Mouse (Mus musculus) gonadal fat pad, adult 2 months (tissue): ENCODE measurements around the gene Setd1b. TPM values are rescaled to one million over a fixed set of nuclear protein-coding genes. Genes with fewer than 3 reads are reported as not detected.
"Not testable (repeated sequence)": the region's sequence is repeated elsewhere in the genome, so short reads cannot be mapped to it uniquely, and the experiment has no call there.

ENCODE experiments used
- DNase-seq: peaks from one replicate; pipeline ENCODE4 v3.0.0-alpha.2; 2012; ENCODE audit warnings: low read depth
- polyA plus RNA-seq: library from polyadenylated mRNA; depleted of rRNA; stranded (reverse); fragments of >200 nt; gene quantifications from 2 replicates; pipeline ENCODE4 v1.2.3, GENCODE M21; 2012; rRNA removed

Gene Setd1b
- polyA plus RNA-seq, 1 experiment: 3.5 TPM

DNA sequence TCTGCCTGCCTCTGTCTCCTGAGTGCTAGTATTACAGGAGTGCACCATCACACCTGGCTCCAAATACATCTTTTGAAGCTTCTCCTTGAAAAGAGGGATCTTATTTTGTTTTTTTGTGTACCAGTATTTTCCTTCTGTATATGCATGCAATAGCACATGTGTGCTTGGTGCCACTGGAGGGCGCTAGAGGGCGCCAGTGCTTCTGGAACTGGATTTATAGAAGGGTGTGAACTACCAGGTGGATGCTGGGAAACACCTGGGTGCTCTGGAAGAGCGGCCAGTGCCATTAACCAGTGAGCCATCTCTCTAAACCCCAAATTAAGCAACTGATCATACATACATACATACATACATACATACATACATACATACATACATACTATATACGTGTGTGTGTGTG lies 60.8 kb downstream of the Setd1b start:
- not testable (repeated sequence) for DNase-seq

GRCm38 (mm10) chr5:123203591-123203990 lies 61.6 kb downstream of the Setd1b start:
- not testable (repeated sequence) for DNase-seq

Other genes starting within 250 kb of the Setd1b start
- gene Kdm2b, start 152.4 kb upstream of the Setd1b start, polyA plus RNA-seq: 18.0 and 21.7 TPM in 2 replicates
- 43.4 and 44.0 TPM in 2 replicates for gene Orai1, start 127.1 kb upstream of the Setd1b start, polyA plus RNA-seq
- gene Morn3, start 95.2 kb upstream of the Setd1b start, polyA plus RNA-seq: 1.4 and 4.0 TPM in 2 replicates
- 38.5 and 66.6 TPM in 2 replicates for gene Tmem120b, start 73.8 kb upstream of the Setd1b start, polyA plus RNA-seq
- gene Rhof, start 9.5 kb upstream of the Setd1b start, polyA plus RNA-seq: 2.1 and 2.7 TPM in 2 replicates
- 28.0 and 36.1 TPM in 2 replicates for gene Psmd9, start 27.2 kb downstream of the Setd1b start, polyA plus RNA-seq
- gene Hpd, start 40.5 kb downstream of the Setd1b start, polyA plus RNA-seq: 0.34 and 4.3 TPM in 2 replicates
- gene Wdr66, start 109.9 kb downstream of the Setd1b start, polyA plus RNA-seq: 2.5 and 3.0 TPM in 2 replicates
- 10.2 and 14.7 TPM in 2 replicates for gene Bcl7a, start 201.6 kb downstream of the Setd1b start, polyA plus RNA-seq